Mouse (Mus musculus) MEL (cell line): ENCODE measurements around the gene Cdkn3. TPM values are rescaled to one million over a fixed set of nuclear protein-coding genes. Genes with fewer than 3 reads are reported as not detected.

ENCODE experiments used
- DNase-seq: peaks from one replicate; pipeline ENCODE4 v3.0.0; 2011; ENCODE audit warnings: low read depth, low spot score
- H3K27ac ChIP-seq: 2 replicates; pipeline ENCODE4 v1.5.1; 2012; ENCODE audit warnings: low read depth, mild to moderate bottlenecking, control low read depth, low read length, moderate library complexity; ENCODE audit not compliant: control insufficient read depth
- H3K27me3 ChIP-seq, 2 experiments: fragments of 150-350 bp in 1 of 2; sonication (generic) in 1 of 2; 2 replicates each; pipeline ENCODE4 v1.6.1; 2012; ENCODE audit warnings: low read length in 2 of 2, mild to moderate bottlenecking in 2 of 2, improper control_type of control experiment in 1 of 2, moderate library complexity in 1 of 2; ENCODE audit not compliant: insufficient read depth in 2 of 2, control insufficient read depth in 1 of 2
- H3K36me3 ChIP-seq, 2 experiments: 2 replicates each; pipeline ENCODE4 v1.6.1; 2012 to 2014; ENCODE audit warnings: low read length in 2 of 2, improper control_type of control experiment in 1 of 2, inconsistent platforms in 1 of 2, mild to moderate bottlenecking in 1 of 2; ENCODE audit not compliant: insufficient read depth in 2 of 2, control insufficient read depth in 1 of 2
- H3K4me1 ChIP-seq, 2 experiments: fragments of 150-350 bp in 1 of 2; sonication (generic) in 1 of 2; 2 replicates each; pipeline ENCODE4 v1.6.1; 2012; ENCODE audit warnings: low read length in 2 of 2, improper control_type of control experiment in 1 of 2, mild to moderate bottlenecking in 1 of 2; ENCODE audit not compliant: insufficient read depth in 2 of 2, control insufficient read depth in 1 of 2
- H3K4me3 ChIP-seq, 2 experiments: fragments of 150-350 bp in 1 of 2; sonication (generic) in 1 of 2; 2 replicates each; pipeline ENCODE4 v1.5.1; 2012; ENCODE audit warnings: low read depth in 2 of 2, low read length in 2 of 2, mild to moderate bottlenecking in 2 of 2, moderate library complexity in 2 of 2, control low read depth in 1 of 2, improper control_type of control experiment in 1 of 2; ENCODE audit not compliant: control insufficient read depth in 1 of 2, insufficient read depth in 1 of 2
- H3K79me2 ChIP-seq: 2 replicates; pipeline ENCODE4 v1.6.1; 2012; ENCODE audit warnings: mild to moderate bottlenecking, low read length, moderate library complexity; ENCODE audit not compliant: control insufficient read depth, poor library complexity, insufficient read depth
- H3K9ac ChIP-seq: 2 replicates; pipeline ENCODE4 v1.6.1; 2012; ENCODE audit warnings: low read depth, mild to moderate bottlenecking, control low read depth, low read length, moderate library complexity; ENCODE audit not compliant: control insufficient read depth, poor library complexity, severe bottlenecking
- H3K9me3 ChIP-seq: fragments of 150-350 bp; sonication (generic); replicated peaks from 2 replicates; pipeline ENCODE4 v1.6.1; 2012; ENCODE audit warnings: mild to moderate bottlenecking, low read length, improper control_type of control experiment, moderate library complexity; ENCODE audit not compliant: insufficient read depth
- CHD1 ChIP-seq: IDR thresholded peaks from 2 replicates; pipeline ENCODE4 v1.6.1; 2012; ENCODE audit warnings: low read depth, mild to moderate bottlenecking, inconsistent platforms, low read length, improper control_type of control experiment
- ELF1 ChIP-seq: IDR thresholded peaks from 2 replicates; pipeline ENCODE4 v1.6.1; 2014; ENCODE audit warnings: low read depth, mild to moderate bottlenecking, inconsistent platforms, low read length, improper control_type of control experiment, moderate library complexity
- EP300 ChIP-seq, 2 experiments: IDR thresholded peaks; 2 replicates each; pipeline ENCODE4 v1.6.1; 2011; ENCODE audit warnings: improper control_type of control experiment in 2 of 2, low read length in 2 of 2, low read depth in 1 of 2, mild to moderate bottlenecking in 1 of 2
- JUND ChIP-seq: IDR thresholded peaks from 2 replicates; pipeline ENCODE4 v1.6.1; 2011; ENCODE audit warnings: low read depth, mild to moderate bottlenecking, improper control_type of control experiment, low read length
- KAT2A ChIP-seq: conservative IDR thresholded peaks from 2 replicates; pipeline ENCODE4 v1.6.1; 2012; ENCODE audit warnings: low read depth, low read length, improper control_type of control experiment, inconsistent platforms
- MAFK ChIP-seq: IDR thresholded peaks from 2 replicates; pipeline ENCODE4 v1.6.1; 2011; ENCODE audit warnings: low read depth, mild to moderate bottlenecking, low read length, improper control_type of control experiment, borderline replicate concordance
- MAX ChIP-seq: IDR thresholded peaks from 2 replicates; pipeline ENCODE4 v1.6.1; 2011; ENCODE audit warnings: low read length, improper control_type of control experiment
- MEF2A ChIP-seq: IDR thresholded peaks from 2 replicates; pipeline ENCODE4 v1.6.1; 2014; ENCODE audit warnings: low read depth, mild to moderate bottlenecking, inconsistent platforms, low read length, improper control_type of control experiment; ENCODE audit not compliant: poor library complexity, insufficient replicate concordance, severe bottlenecking; ENCODE audit errors: extremely low read depth
- MXI1 ChIP-seq: IDR thresholded peaks from 2 replicates; pipeline ENCODE4 v1.6.1; 2011; ENCODE audit warnings: mild to moderate bottlenecking, low read depth, low read length, improper control_type of control experiment
- MYC ChIP-seq: IDR thresholded peaks from 2 replicates; pipeline ENCODE4 v1.6.1; 2011; ENCODE audit warnings: low read depth, mild to moderate bottlenecking, low read length, improper control_type of control experiment, moderate library complexity
- NELFE ChIP-seq: IDR thresholded peaks from 2 replicates; pipeline ENCODE4 v1.6.1; 2011; ENCODE audit warnings: low read depth, low read length, improper control_type of control experiment
- POLR2A ChIP-seq, 2 experiments: IDR thresholded peaks; 2 replicates each; pipeline ENCODE4 v1.6.1; 2011 to 2012; ENCODE audit warnings: low read length in 2 of 2, mild to moderate bottlenecking in 2 of 2, control low read depth in 1 of 2, improper control_type of control experiment in 1 of 2, low read depth in 1 of 2, moderate library complexity in 1 of 2; ENCODE audit not compliant: control insufficient read depth in 1 of 2, insufficient read depth in 1 of 2, poor library complexity in 1 of 2
- POLR2AphosphoS2 ChIP-seq: IDR thresholded peaks from 2 replicates; pipeline ENCODE4 v1.6.1; 2011; ENCODE audit warnings: low read length, improper control_type of control experiment
- SIN3A ChIP-seq: IDR thresholded peaks from 2 replicates; pipeline ENCODE4 v1.6.1; 2012; ENCODE audit warnings: low read length, improper control_type of control experiment, inconsistent platforms
- TCF12 ChIP-seq: IDR thresholded peaks from 2 replicates; pipeline ENCODE4 v1.6.1; 2014; ENCODE audit warnings: low read depth, mild to moderate bottlenecking, inconsistent platforms, low read length, improper control_type of control experiment, moderate library complexity
- USF1 ChIP-seq: IDR thresholded peaks from 2 replicates; pipeline ENCODE4 v1.6.1; 2014; ENCODE audit warnings: low read depth, mild to moderate bottlenecking, inconsistent platforms, low read length, improper control_type of control experiment, moderate library complexity
- ZC3H11A ChIP-seq: IDR thresholded peaks from 2 replicates; pipeline ENCODE4 v1.6.1; 2012; ENCODE audit warnings: low read depth, mild to moderate bottlenecking, inconsistent platforms, low read length, improper control_type of control experiment
- ZMIZ1 ChIP-seq: IDR thresholded peaks from 2 replicates; pipeline ENCODE4 v1.6.1; 2012; ENCODE audit warnings: low read depth, mild to moderate bottlenecking, inconsistent platforms, low read length, improper control_type of control experiment, moderate library complexity
- ZNF384 ChIP-seq: IDR thresholded peaks from 2 replicates; pipeline ENCODE4 v1.6.1; 2012; ENCODE audit warnings: low read depth, mild to moderate bottlenecking, inconsistent platforms, low read length, improper control_type of control experiment
- polyA plus RNA-seq, 2 experiments: library from polyadenylated mRNA; stranded (reverse) in 1 of 2; unstranded in 1 of 2; fragments of >175 nt in 1 of 2; fragments of >200 nt in 1 of 2; gene quantifications; 2 replicates each; pipeline versions ENCODE4 v1.2.1 to v1.2.4; 2012; ENCODE audit warnings: low replicate concordance in 2 of 2, low read depth in 1 of 2; ENCODE audit not compliant: insufficient read length in 2 of 2, insufficient read depth in 1 of 2, missing spikeins in 1 of 2
- total RNA-seq: library from RNA; depleted of rRNA; stranded (reverse); fragments of 300-350 nt; gene quantifications from 2 replicates; pipeline ENCODE4 v1.2.3, GENCODE M21; 2012

Gene Cdkn3
- total and polyA plus RNA-seq, 3 experiments, result 15.7 to 19.6 TPM; not detected in 1

GRCm38 (mm10) chr14:46803791-46804190 is 43.5 kb downstream of the Cdkn3 start:
- no peak for TF ChIP-seq KAT2A
- no peak for DNase-seq
- Histone ChIP-seq H3K27me3 (no peaks in the 10 kb centered on the region), H3K4me3 (no peak overlapping the region), H3K9me3 (no peaks in the 10 kb centered on the region), H3K79me2 (no peaks in the 10 kb centered on the region), H3K9ac (no peak overlapping the region), H3K4me1 (peaks cover 12 to 13% of the 10 kb centered on the region in 2 experiments), H3K36me3 (peaks cover 6 to 9% of the 10 kb centered on the region in 2 experiments), H3K27ac (no peak overlapping the region)

- Histone ChIP-seq H3K79me2 (no peaks in the 10 kb centered on the region), H3K9me3 (no peaks in the 10 kb centered on the region), H3K4me1 (peaks cover 6 to 7% of the 10 kb centered on the region in 2 experiments), H3K36me3 (peaks cover 3 to 9% of the 10 kb centered on the region in 2 experiments), H3K27me3 (no peaks in the 10 kb centered on the region), H3K27ac (no peak overlapping the region), H3K4me3 (no peak overlapping the region), H3K9ac (no peak overlapping the region)
- DNase-seq, result no peak
- no peak for TF ChIP-seq KAT2A
- no peak for TF ChIP-seq NELFE
- TF ChIP-seq SIN3A, result no peak
- TF ChIP-seq MXI1, result no peak
- TF ChIP-seq TCF12, result no peak
- no peak for TF ChIP-seq POLR2AphosphoS2
- no peak for TF ChIP-seq ZNF384
- no peak for TF ChIP-seq MAFK
- no peak for TF ChIP-seq EP300 (IDR thresholded peaks at IDR 0.05; ENCODE audit: low read depth in 1 of 2, low read length in 2 of 2)
- TF ChIP-seq JUND, result no peak
- TF ChIP-seq CHD1, result no peak
- TF ChIP-seq MEF2A, result no peak
Measured at GRCm38 (mm10) chr14:46806186-46806585, 45.8 kb downstream of the Cdkn3 start.

GRCm38 (mm10) chr14:46807927-46808326 is 47.6 kb downstream of the Cdkn3 start:
- H3K9ac ChIP-seq, result no peak overlapping the region
- no peak for TF ChIP-seq ELF1
- TF ChIP-seq MYC, result peak; percentile 50; the same call in 1 of the 2 replicates
- no peak for TF ChIP-seq EP300 (IDR thresholded peaks at IDR 0.05; ENCODE audit: low read depth in 1 of 2, low read length in 2 of 2)
- TF ChIP-seq POLR2A (IDR thresholded peaks at IDR 0.05; ENCODE audit: control insufficient read depth in 1 of 2, insufficient read depth in 1 of 2, low read depth in 1 of 2, low read length in 2 of 2, poor library complexity in 1 of 2), result no peak
- TF ChIP-seq USF1, result peak; percentile 51; the same call in 1 of the 2 replicates
- TF ChIP-seq MXI1, result peak; percentile 87
- no peak for TF ChIP-seq ZC3H11A
- peak; percentile 36; the same call in 1 of the 2 replicates for TF ChIP-seq SIN3A
- no peak for TF ChIP-seq ZMIZ1
- peak; percentile 60; the same call in 1 of the 2 replicates for TF ChIP-seq MAX
- no peak for DNase-seq
- H3K4me1 ChIP-seq, result peaks cover 2 to 5% of the 10 kb centered on the region in 2 experiments; a peak in 2 of 4 replicates
- H3K27me3 ChIP-seq, result no peaks in the 10 kb centered on the region
- H3K9me3 ChIP-seq, result no peaks in the 10 kb centered on the region
- no peak overlapping the region for H3K4me3 ChIP-seq
- no peak overlapping the region for H3K27ac ChIP-seq
- no peaks in the 10 kb centered on the region for H3K79me2 ChIP-seq
- peaks cover 0 to 16% of the 10 kb centered on the region in 2 experiments; a peak in 3 of 4 replicates for H3K36me3 ChIP-seq
